Mouse (Mus musculus) forebrain, postnatal 0 days (tissue): ENCODE measurements around the gene Abraxas2. TPM values are rescaled to one million over a fixed set of nuclear protein-coding genes. Genes with fewer than 3 reads are reported as not detected.
A peak's percentile ranks its signal among the peaks of the same experiment; 100 is the strongest.

Experiments used
- ATAC-seq: fragments of 200-750 bp; cut with Nextera tagmentation; 2 replicates; pipeline ENCODE4 v1.8.0; 2017; ENCODE audit warnings: mild to moderate bottlenecking, moderate library complexity
- DNase-seq: peaks from one replicate; pipeline ENCODE4 v3.0.0-alpha.2; 2015
- H3K27ac ChIP-seq: fragments of 300-500 bp; sonication (generic); 2 replicates; pipeline ENCODE4 v1.5.1; 2014; ENCODE audit warnings: low read depth, mild to moderate bottlenecking, antibody characterized with exemption, low read length, moderate library complexity, mixed read lengths
- H3K27me3 ChIP-seq: fragments of 300-500 bp; sonication (generic); 2 replicates; pipeline ENCODE4 v1.6.1; 2014; ENCODE audit warnings: mild to moderate bottlenecking, low read length, mixed read lengths; ENCODE audit not compliant: insufficient read depth
- H3K36me3 ChIP-seq: fragments of 300-500 bp; sonication (generic); 2 replicates; pipeline ENCODE4 v1.6.1; 2014; ENCODE audit warnings: mild to moderate bottlenecking, moderate library complexity; ENCODE audit not compliant: insufficient read depth
- H3K4me1 ChIP-seq: fragments of 300-500 bp; sonication (generic); 2 replicates; pipeline ENCODE4 v1.6.1; 2014; ENCODE audit warnings: antibody characterized with exemption; ENCODE audit not compliant: insufficient read depth
- H3K4me2 ChIP-seq: fragments of 300-500 bp; sonication (generic); 2 replicates; pipeline ENCODE4 v1.6.1; 2014; ENCODE audit warnings: low read depth, mild to moderate bottlenecking, moderate library complexity
- H3K4me3 ChIP-seq: fragments of 300-500 bp; sonication (generic); 2 replicates; pipeline ENCODE4 v1.5.1; 2014; ENCODE audit warnings: low read depth, low read length, mixed read lengths
- H3K9ac ChIP-seq: fragments of 300-500 bp; sonication (generic); 2 replicates; pipeline ENCODE4 v1.6.1; 2014; ENCODE audit warnings: mild to moderate bottlenecking
- H3K9me3 ChIP-seq: fragments of 300-500 bp; sonication (generic); 2 replicates; pipeline ENCODE4 v1.6.1; 2016; ENCODE audit warnings: low read length
- CTCF ChIP-seq: sonication (generic); IDR thresholded peaks from 2 replicates; pipeline ENCODE4 v1.5.1; 2016; ENCODE audit warnings: antibody characterized with exemption, control low read depth, low read depth
- WGBS: fragments of 180-500 bp; shearing (Covaris S2); extraction: QIAGEN DNeasy Blood & Tissue Kit; methylation state at CpG from one replicate; pipeline ENCODE4 v1.1.7; 2014; 5-methylcytosine and 5-hydroxymethylcytosine counted together
- polyA plus RNA-seq: library from polyadenylated mRNA; unstranded; fragments of >200 nt; fragmentation: Nextera tagmentation; extraction: Ambion mirVana; gene quantifications from 2 replicates; pipeline ENCODE4 v1.2.1, GENCODE M21; 2015
- total RNA-seq: library from RNA; depleted of rRNA; stranded (reverse); fragments of >200 nt; gene quantifications from 2 replicates; pipeline ENCODE4 v1.2.3, GENCODE M21; 2014

Abraxas2 gene
- total and polyA plus RNA-seq, 2 experiments from 2014 or later = 32.9 to 38.2 TPM

- WGBS = 52% methylated on average over 4 of the region's 4 CpGs
- Histone ChIP-seq H3K9me3 (no peaks in the 10 kb centered on the region), H3K27ac (no peak overlapping the region), H3K9ac (no peak overlapping the region), H3K4me2 (no peak overlapping the region), H3K27me3 (no peaks in the 10 kb centered on the region), H3K36me3 (peaks cover 8% of the 10 kb centered on the region), H3K4me1 (peaks cover 15% of the 10 kb centered on the region; the same call in 1 of the 2 replicates), H3K4me3 (no peak overlapping the region)
- peak; percentile 40 for ATAC-seq
- no peak for TF ChIP-seq CTCF
- DNase-seq = peak; percentile 12
Observed at GRCm38 (mm10) chr7:132853946-132854345, 5.1 kb upstream of the Abraxas2 start.

GRCm38 (mm10) chr7:132856083-132856482 lies 2.9 kb upstream of the Abraxas2 start:
- no peak for TF ChIP-seq CTCF
- 63% methylated on average over 1 of the region's 1 CpGs for WGBS
- H3K9me3 ChIP-seq = no peaks in the 10 kb centered on the region
- H3K4me1 ChIP-seq = peaks cover 22% of the 10 kb centered on the region
- H3K36me3 ChIP-seq = no peaks in the 10 kb centered on the region
- H3K4me2 ChIP-seq = no peak overlapping the region
- H3K27me3 ChIP-seq = no peaks in the 10 kb centered on the region
- H3K9ac ChIP-seq = no peak overlapping the region
- DNase-seq (no peak), ATAC-seq (no peak)
- no peak overlapping the region for H3K4me3 ChIP-seq
- no peak overlapping the region for H3K27ac ChIP-seq

- no peak overlapping the region for H3K4me3 ChIP-seq
- ATAC-seq (no peak), DNase-seq (peak; percentile 2)
- peaks cover 12% of the 10 kb centered on the region for H3K4me1 ChIP-seq
- no peak overlapping the region for H3K27ac ChIP-seq
- H3K9ac ChIP-seq = no peak overlapping the region
- no peaks in the 10 kb centered on the region for H3K27me3 ChIP-seq
- no peak for TF ChIP-seq CTCF
- no peaks in the 10 kb centered on the region for H3K36me3 ChIP-seq
- H3K4me2 ChIP-seq = no peak overlapping the region
- H3K9me3 ChIP-seq = no peaks in the 10 kb centered on the region
- 73% methylated on average over 5 of the region's 5 CpGs for WGBS
Observed at GRCm38 (mm10) chr7:132858043-132858608, 899 bp upstream of the Abraxas2 start.

GRCm38 (mm10) chr7:132866316-132866715 lies 7.3 kb downstream of the Abraxas2 start:
- no peak for DNase-seq
- Histone ChIP-seq H3K27ac (no peak overlapping the region), H3K9ac (no peak overlapping the region), H3K27me3 (no peaks in the 10 kb centered on the region), H3K9me3 (no peaks in the 10 kb centered on the region), H3K36me3 (peaks cover 36% of the 10 kb centered on the region), H3K4me3 (no peak overlapping the region), H3K4me2 (no peak overlapping the region), H3K4me1 (no peaks in the 10 kb centered on the region)
- WGBS = 96% methylated on average over 9 of the region's 9 CpGs
- no peak for ATAC-seq
- TF ChIP-seq CTCF = no peak

- no peaks in the 10 kb centered on the region for H3K9me3 ChIP-seq
- no peak overlapping the region for H3K4me3 ChIP-seq
- H3K4me2 ChIP-seq = no peak overlapping the region
- no peak for TF ChIP-seq CTCF
- 97% methylated on average over 2 of the region's 2 CpGs for WGBS
- H3K36me3 ChIP-seq = peaks cover 82% of the 10 kb centered on the region
- ATAC-seq (no peak), DNase-seq (no peak)
- no peak overlapping the region for H3K9ac ChIP-seq
- H3K27ac ChIP-seq = no peak overlapping the region
- no peaks in the 10 kb centered on the region for H3K27me3 ChIP-seq
- H3K4me1 ChIP-seq = no peaks in the 10 kb centered on the region
Observed at GRCm38 (mm10) chr7:132873043-132873442, 14.0 kb downstream of the Abraxas2 start.

- no peak for ATAC-seq
- Histone ChIP-seq H3K4me3 (no peak overlapping the region), H3K4me1 (no peaks in the 10 kb centered on the region), H3K9ac (no peak overlapping the region), H3K9me3 (no peaks in the 10 kb centered on the region), H3K27ac (no peak overlapping the region), H3K27me3 (no peaks in the 10 kb centered on the region), H3K36me3 (peaks cover 84% of the 10 kb centered on the region), H3K4me2 (no peak overlapping the region)
- no peak for TF ChIP-seq CTCF
- WGBS = 94% methylated on average over 2 of the region's 2 CpGs
- DNase-seq = no peak
Observed at GRCm38 (mm10) chr7:132875391-132876086, 16.5 kb downstream of the Abraxas2 start.

- Histone ChIP-seq H3K36me3 (peaks cover 81% of the 10 kb centered on the region), H3K9ac (no peak overlapping the region), H3K9me3 (no peaks in the 10 kb centered on the region), H3K4me2 (no peak overlapping the region), H3K4me3 (no peak overlapping the region), H3K27ac (no peak overlapping the region), H3K4me1 (no peaks in the 10 kb centered on the region), H3K27me3 (no peaks in the 10 kb centered on the region)
- ATAC-seq (no peak), DNase-seq (no peak)
- no peak for TF ChIP-seq CTCF
- WGBS = 89% methylated on average over 1 of the region's 1 CpGs
Observed at GRCm38 (mm10) chr7:132880276-132880675, 21.3 kb downstream of the Abraxas2 start.
